Mouse (Mus musculus) MEL (cell line): ENCODE results near the gene Mrpl42. TPM values are rescaled to one million over a fixed set of nuclear protein-coding genes. Genes with fewer than 3 reads are reported as not detected.

Experiments
- DNase-seq: peaks from one replicate; pipeline ENCODE4 v3.0.0; 2011; ENCODE audit warnings: low read depth, low spot score
- H3K27ac ChIP-seq: 2 replicates; pipeline ENCODE4 v1.5.1; 2012; ENCODE audit warnings: low read depth, mild to moderate bottlenecking, control low read depth, low read length, moderate library complexity; ENCODE audit not compliant: control insufficient read depth
- H3K27me3 ChIP-seq, 2 experiments: fragments of 150-350 bp in 1 of 2; sonication (generic) in 1 of 2; 2 replicates each; pipeline ENCODE4 v1.6.1; 2012; ENCODE audit warnings: low read length in 2 of 2, mild to moderate bottlenecking in 2 of 2, improper control_type of control experiment in 1 of 2, moderate library complexity in 1 of 2; ENCODE audit not compliant: insufficient read depth in 2 of 2, control insufficient read depth in 1 of 2
- H3K36me3 ChIP-seq, 2 experiments: 2 replicates each; pipeline ENCODE4 v1.6.1; 2012 to 2014; ENCODE audit warnings: low read length in 2 of 2, improper control_type of control experiment in 1 of 2, inconsistent platforms in 1 of 2, mild to moderate bottlenecking in 1 of 2; ENCODE audit not compliant: insufficient read depth in 2 of 2, control insufficient read depth in 1 of 2
- H3K4me1 ChIP-seq, 2 experiments: fragments of 150-350 bp in 1 of 2; sonication (generic) in 1 of 2; 2 replicates each; pipeline ENCODE4 v1.6.1; 2012; ENCODE audit warnings: low read length in 2 of 2, improper control_type of control experiment in 1 of 2, mild to moderate bottlenecking in 1 of 2; ENCODE audit not compliant: insufficient read depth in 2 of 2, control insufficient read depth in 1 of 2
- H3K4me3 ChIP-seq, 2 experiments: fragments of 150-350 bp in 1 of 2; sonication (generic) in 1 of 2; 2 replicates each; pipeline ENCODE4 v1.5.1; 2012; ENCODE audit warnings: low read depth in 2 of 2, low read length in 2 of 2, mild to moderate bottlenecking in 2 of 2, moderate library complexity in 2 of 2, control low read depth in 1 of 2, improper control_type of control experiment in 1 of 2; ENCODE audit not compliant: control insufficient read depth in 1 of 2, insufficient read depth in 1 of 2
- H3K79me2 ChIP-seq: 2 replicates; pipeline ENCODE4 v1.6.1; 2012; ENCODE audit warnings: mild to moderate bottlenecking, low read length, moderate library complexity; ENCODE audit not compliant: control insufficient read depth, poor library complexity, insufficient read depth
- H3K9ac ChIP-seq: 2 replicates; pipeline ENCODE4 v1.6.1; 2012; ENCODE audit warnings: low read depth, mild to moderate bottlenecking, control low read depth, low read length, moderate library complexity; ENCODE audit not compliant: control insufficient read depth, poor library complexity, severe bottlenecking
- H3K9me3 ChIP-seq: fragments of 150-350 bp; sonication (generic); replicated peaks from 2 replicates; pipeline ENCODE4 v1.6.1; 2012; ENCODE audit warnings: mild to moderate bottlenecking, low read length, improper control_type of control experiment, moderate library complexity; ENCODE audit not compliant: insufficient read depth
- BHLHE40 ChIP-seq: IDR thresholded peaks from 2 replicates; pipeline ENCODE4 v1.6.1; 2012; ENCODE audit warnings: low read depth, mild to moderate bottlenecking, inconsistent platforms, low read length, improper control_type of control experiment, borderline replicate concordance
- CHD1 ChIP-seq: IDR thresholded peaks from 2 replicates; pipeline ENCODE4 v1.6.1; 2012; ENCODE audit warnings: low read depth, mild to moderate bottlenecking, inconsistent platforms, low read length, improper control_type of control experiment
- CHD2 ChIP-seq: IDR thresholded peaks from 2 replicates; pipeline ENCODE4 v1.6.1; 2011; ENCODE audit warnings: low read length, improper control_type of control experiment
- CTCF ChIP-seq, 3 experiments: IDR thresholded peaks in 2 of 3; conservative IDR thresholded peaks in 1 of 3; 2 replicates each; pipeline ENCODE4 v1.5.1; 2011 to 2012; ENCODE audit warnings: low read length in 3 of 3, low read depth in 2 of 3, mild to moderate bottlenecking in 2 of 3, improper control_type of control experiment in 1 of 3, inconsistent platforms in 1 of 3, mixed read lengths in 1 of 3, moderate library complexity in 1 of 3; ENCODE audit not compliant: control insufficient read depth in 1 of 3, insufficient read depth in 1 of 3, poor library complexity in 1 of 3, severe bottlenecking in 1 of 3
- E2F4 ChIP-seq: IDR thresholded peaks from 2 replicates; pipeline ENCODE4 v1.6.1; 2011; ENCODE audit warnings: low read depth, low read length, improper control_type of control experiment, borderline replicate concordance
- EP300 ChIP-seq, 2 experiments: IDR thresholded peaks; 2 replicates each; pipeline ENCODE4 v1.6.1; 2011; ENCODE audit warnings: improper control_type of control experiment in 2 of 2, low read length in 2 of 2, low read depth in 1 of 2, mild to moderate bottlenecking in 1 of 2
- ETS1 ChIP-seq: IDR thresholded peaks from 2 replicates; pipeline ENCODE4 v1.6.1; 2012; ENCODE audit warnings: low read depth, mild to moderate bottlenecking, inconsistent platforms, low read length, improper control_type of control experiment, moderate library complexity
- GABPA ChIP-seq: IDR thresholded peaks from 2 replicates; pipeline ENCODE4 v1.6.1; 2012; ENCODE audit warnings: low read depth, mild to moderate bottlenecking, inconsistent platforms, low read length, improper control_type of control experiment, moderate library complexity
- GATA1 ChIP-seq: IDR thresholded peaks from 2 replicates; pipeline ENCODE4 v1.6.1; 2011; ENCODE audit warnings: low read depth, low read length, improper control_type of control experiment
- HCFC1 ChIP-seq: IDR thresholded peaks from 2 replicates; pipeline ENCODE4 v1.6.1; 2012; ENCODE audit warnings: low read depth, mild to moderate bottlenecking, inconsistent platforms, low read length, improper control_type of control experiment, moderate library complexity
- JUND ChIP-seq: IDR thresholded peaks from 2 replicates; pipeline ENCODE4 v1.6.1; 2011; ENCODE audit warnings: low read depth, mild to moderate bottlenecking, improper control_type of control experiment, low read length
- KAT2A ChIP-seq: conservative IDR thresholded peaks from 2 replicates; pipeline ENCODE4 v1.6.1; 2012; ENCODE audit warnings: low read depth, low read length, improper control_type of control experiment, inconsistent platforms
- MAFK ChIP-seq: IDR thresholded peaks from 2 replicates; pipeline ENCODE4 v1.6.1; 2011; ENCODE audit warnings: low read depth, mild to moderate bottlenecking, low read length, improper control_type of control experiment, borderline replicate concordance
- MAX ChIP-seq: IDR thresholded peaks from 2 replicates; pipeline ENCODE4 v1.6.1; 2011; ENCODE audit warnings: low read length, improper control_type of control experiment
- MEF2A ChIP-seq: IDR thresholded peaks from 2 replicates; pipeline ENCODE4 v1.6.1; 2014; ENCODE audit warnings: low read depth, mild to moderate bottlenecking, inconsistent platforms, low read length, improper control_type of control experiment; ENCODE audit not compliant: poor library complexity, insufficient replicate concordance, severe bottlenecking; ENCODE audit errors: extremely low read depth
- MYB ChIP-seq: IDR thresholded peaks from 2 replicates; pipeline ENCODE4 v1.6.1; 2011; ENCODE audit warnings: mild to moderate bottlenecking, low read depth, low read length, improper control_type of control experiment
- MYC ChIP-seq: IDR thresholded peaks from 2 replicates; pipeline ENCODE4 v1.6.1; 2011; ENCODE audit warnings: low read depth, mild to moderate bottlenecking, low read length, improper control_type of control experiment, moderate library complexity
- NELFE ChIP-seq: IDR thresholded peaks from 2 replicates; pipeline ENCODE4 v1.6.1; 2011; ENCODE audit warnings: low read depth, low read length, improper control_type of control experiment
- NRF1 ChIP-seq: IDR thresholded peaks from 2 replicates; pipeline ENCODE4 v1.6.1; 2014; ENCODE audit warnings: low read depth, mild to moderate bottlenecking, inconsistent platforms, low read length, improper control_type of control experiment, moderate library complexity; ENCODE audit not compliant: poor library complexity, insufficient read depth, severe bottlenecking
- POLR2A ChIP-seq, 2 experiments: IDR thresholded peaks; 2 replicates each; pipeline ENCODE4 v1.6.1; 2011 to 2012; ENCODE audit warnings: low read length in 2 of 2, mild to moderate bottlenecking in 2 of 2, control low read depth in 1 of 2, improper control_type of control experiment in 1 of 2, low read depth in 1 of 2, moderate library complexity in 1 of 2; ENCODE audit not compliant: control insufficient read depth in 1 of 2, insufficient read depth in 1 of 2, poor library complexity in 1 of 2
- POLR2AphosphoS2 ChIP-seq: IDR thresholded peaks from 2 replicates; pipeline ENCODE4 v1.6.1; 2011; ENCODE audit warnings: low read length, improper control_type of control experiment
- POLR2AphosphoS5 ChIP-seq: IDR thresholded peaks from 2 replicates; pipeline ENCODE4 v1.6.1; 2012; ENCODE audit warnings: low read depth, borderline replicate concordance, mild to moderate bottlenecking, inconsistent platforms, low read length, moderate library complexity, mixed read lengths
- RAD21 ChIP-seq: IDR thresholded peaks from 2 replicates; pipeline ENCODE4 v1.6.1; 2011; ENCODE audit warnings: mild to moderate bottlenecking, low read depth, low read length, improper control_type of control experiment
- RCOR1 ChIP-seq: IDR thresholded peaks from 2 replicates; pipeline ENCODE4 v1.6.1; 2012; ENCODE audit warnings: low read depth, mild to moderate bottlenecking, inconsistent platforms, low read length, improper control_type of control experiment
- SMC3 ChIP-seq: IDR thresholded peaks from 2 replicates; pipeline ENCODE4 v1.6.1; 2011; ENCODE audit warnings: low read depth, low read length, improper control_type of control experiment
- TBP ChIP-seq: IDR thresholded peaks from 2 replicates; pipeline ENCODE4 v1.8.0; 2011; ENCODE audit warnings: low read depth, low read length, improper control_type of control experiment
- TCF12 ChIP-seq: IDR thresholded peaks from 2 replicates; pipeline ENCODE4 v1.6.1; 2014; ENCODE audit warnings: low read depth, mild to moderate bottlenecking, inconsistent platforms, low read length, improper control_type of control experiment, moderate library complexity
- UBTF ChIP-seq: IDR thresholded peaks from 2 replicates; pipeline ENCODE4 v1.6.1; 2012; ENCODE audit warnings: low read depth, mild to moderate bottlenecking, inconsistent platforms, low read length, improper control_type of control experiment, moderate library complexity, borderline replicate concordance; ENCODE audit not compliant: insufficient read depth
- USF1 ChIP-seq: IDR thresholded peaks from 2 replicates; pipeline ENCODE4 v1.6.1; 2014; ENCODE audit warnings: low read depth, mild to moderate bottlenecking, inconsistent platforms, low read length, improper control_type of control experiment, moderate library complexity
- USF2 ChIP-seq, 2 experiments: IDR thresholded peaks; 2 replicates each; pipeline ENCODE4 v1.6.1; 2011 to 2012; ENCODE audit warnings: improper control_type of control experiment in 2 of 2, low read length in 2 of 2, borderline replicate concordance in 1 of 2, inconsistent platforms in 1 of 2, low read depth in 1 of 2, mild to moderate bottlenecking in 1 of 2; ENCODE audit not compliant: insufficient read depth in 1 of 2
- ZC3H11A ChIP-seq: IDR thresholded peaks from 2 replicates; pipeline ENCODE4 v1.6.1; 2012; ENCODE audit warnings: low read depth, mild to moderate bottlenecking, inconsistent platforms, low read length, improper control_type of control experiment
- ZKSCAN1 ChIP-seq: IDR thresholded peaks from 2 replicates; pipeline ENCODE4 v1.6.1; 2012; ENCODE audit warnings: low read depth, mild to moderate bottlenecking, inconsistent platforms, low read length, improper control_type of control experiment, moderate library complexity
- ZMIZ1 ChIP-seq: IDR thresholded peaks from 2 replicates; pipeline ENCODE4 v1.6.1; 2012; ENCODE audit warnings: low read depth, mild to moderate bottlenecking, inconsistent platforms, low read length, improper control_type of control experiment, moderate library complexity
- ZNF384 ChIP-seq: IDR thresholded peaks from 2 replicates; pipeline ENCODE4 v1.6.1; 2012; ENCODE audit warnings: low read depth, mild to moderate bottlenecking, inconsistent platforms, low read length, improper control_type of control experiment
- polyA plus RNA-seq, 2 experiments: library from polyadenylated mRNA; stranded (reverse) in 1 of 2; unstranded in 1 of 2; fragments of >175 nt in 1 of 2; fragments of >200 nt in 1 of 2; gene quantifications; 2 replicates each; pipeline versions ENCODE4 v1.2.1 to v1.2.4; 2012; ENCODE audit warnings: low replicate concordance in 2 of 2, low read depth in 1 of 2; ENCODE audit not compliant: insufficient read length in 2 of 2, insufficient read depth in 1 of 2, missing spikeins in 1 of 2
- total RNA-seq: library from RNA; depleted of rRNA; stranded (reverse); fragments of 300-350 nt; gene quantifications from 2 replicates; pipeline ENCODE4 v1.2.3, GENCODE M21; 2012

Gene Mrpl42
- total and polyA plus RNA-seq, 3 experiments = 187 to 1,026 (median 298) TPM

DNA sequence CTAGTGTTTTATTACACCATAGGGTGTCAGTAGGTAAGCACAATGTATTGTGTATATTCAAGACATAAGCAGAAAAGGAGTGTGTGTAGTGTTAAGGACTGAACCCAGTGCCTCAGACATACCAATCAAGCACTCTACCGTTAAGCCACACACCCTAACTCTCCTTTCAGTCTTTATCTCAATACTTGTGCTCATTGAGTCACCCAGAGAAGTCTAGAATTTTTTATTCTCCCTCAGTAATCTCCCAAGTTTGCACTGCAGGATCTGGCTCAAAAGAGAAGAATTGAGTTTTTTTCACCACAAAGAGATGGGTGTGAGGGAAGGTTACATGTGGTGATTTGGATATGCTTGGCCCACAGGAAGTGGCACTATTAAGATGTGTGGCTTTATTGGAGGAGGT, 39.5 kb downstream of the Mrpl42 start:
- no peaks in the 10 kb centered on the region for H3K9me3 ChIP-seq
- H3K27ac ChIP-seq = peak overlapping the region; percentile 24; the same call in 1 of the 2 replicates
- peaks cover 0 to 23% of the 10 kb centered on the region in 2 experiments; a peak in 3 of 4 replicates for H3K4me1 ChIP-seq
- peaks cover 0 to 12% of the 10 kb centered on the region in 2 experiments; a peak in 2 of 4 replicates for H3K36me3 ChIP-seq
- H3K79me2 ChIP-seq = no peaks in the 10 kb centered on the region
- H3K4me3 ChIP-seq = no peak overlapping the region
- TF ChIP-seq UBTF (no peak), RCOR1 (no peak), GABPA (no peak), POLR2AphosphoS5 (no peak), EP300 (IDR thresholded peaks at IDR 0.05; ENCODE audit: low read depth in 1 of 2, low read length in 2 of 2) (peak; percentile 66 to 69), MYB (peak; percentile 23; the same call in 1 of the 2 replicates), ZC3H11A (no peak), KAT2A (no peak), POLR2A (IDR thresholded peaks at IDR 0.05; ENCODE audit: control insufficient read depth in 1 of 2, insufficient read depth in 1 of 2, low read depth in 1 of 2, low read length in 2 of 2, poor library complexity in 1 of 2) (no peak), USF2 (IDR thresholded peaks at IDR 0.05; ENCODE audit: borderline replicate concordance in 1 of 2, insufficient read depth in 1 of 2, low read depth in 1 of 2, low read length in 2 of 2) (no peak), POLR2AphosphoS2 (no peak), MAFK (no peak), CTCF (IDR thresholded peaks at IDR 0.05 in 2 of 3, conservative IDR thresholded peaks at IDR 0.05 in 1 of 3; ENCODE audit: control insufficient read depth in 1 of 3, insufficient read depth in 1 of 3, low read depth in 2 of 3, low read length in 3 of 3, poor library complexity in 1 of 3, severe bottlenecking in 1 of 3) (no peak), GATA1 (0 out of 2 replicates have a peak, but pooled peaks have one; percentile 37), MYC (no peak), MEF2A (no peak), MAX (no peak), ZMIZ1 (no peak), CHD2 (no peak), ETS1 (no peak), HCFC1 (no peak), RAD21 (no peak), NRF1 (no peak), BHLHE40 (no peak), TBP (peak; percentile 84), NELFE (no peak), SMC3 (no peak), ZNF384 (no peak), JUND (no peak), E2F4 (no peak), USF1 (no peak), TCF12 (no peak), CHD1 (no peak), ZKSCAN1 (no peak)
- no peak overlapping the region for H3K9ac ChIP-seq
- DNase-seq = peak; percentile 73
- no peaks in the 10 kb centered on the region for H3K27me3 ChIP-seq
